Mouse (Mus musculus): ENCODE measurements around the gene Rcan2. TPM values are rescaled to one million over a fixed set of nuclear protein-coding genes. Genes with fewer than 3 reads are reported as not detected.

The Rcan2 gene
- polyA plus RNA-seq, 1 experiment from 2014 or later, result 5.9 TPM

GRCm38 (mm10) chr17:43832401-43833124 lies 31.4 kb downstream of the Rcan2 start:
- H3K9ac ChIP-seq, result no peak overlapping the region
- no peaks in the 10 kb centered on the region for H3K4me1 ChIP-seq
- no peak for ATAC-seq (ENCODE audit: insufficient number of reproducible peaks, low FRiP score, low TSS enrichment, low read depth)
- H3K27me3 ChIP-seq, result no peaks in the 10 kb centered on the region
- H3K9me3 ChIP-seq, result no peaks in the 10 kb centered on the region
- no peak overlapping the region for H3K4me3 ChIP-seq
- no peaks in the 10 kb centered on the region for H3K36me3 ChIP-seq
- H3K27ac ChIP-seq, result no peak overlapping the region
- H3K4me2 ChIP-seq, result no peak overlapping the region
- WGBS, result 76% methylated on average over 15 of the region's 15 CpGs

- Histone ChIP-seq H3K36me3 (no peaks in the 10 kb centered on the region), H3K4me2 (no peak overlapping the region), H3K27ac (no peak overlapping the region), H3K27me3 (no peaks in the 10 kb centered on the region), H3K4me3 (no peak overlapping the region), H3K9me3 (no peaks in the 10 kb centered on the region), H3K9ac (no peak overlapping the region), H3K4me1 (no peaks in the 10 kb centered on the region)
- no peak for ATAC-seq (ENCODE audit: insufficient number of reproducible peaks, low FRiP score, low TSS enrichment, low read depth)
- 85% methylated on average over 9 of the region's 9 CpGs for WGBS
These were observed 39.1 kb downstream of the Rcan2 start for GRCm38 (mm10) chr17:43840208-43840607.

- Histone ChIP-seq H3K36me3 (no peaks in the 10 kb centered on the region), H3K4me3 (no peak overlapping the region), H3K9ac (no peak overlapping the region), H3K4me2 (no peak overlapping the region), H3K4me1 (no peaks in the 10 kb centered on the region), H3K27ac (no peak overlapping the region), H3K9me3 (no peaks in the 10 kb centered on the region), H3K27me3 (no peaks in the 10 kb centered on the region)
- ATAC-seq (ENCODE audit: insufficient number of reproducible peaks, low FRiP score, low TSS enrichment, low read depth), result no peak
- 22% methylated on average over 2 of the region's 2 CpGs for WGBS
These were observed 45.6 kb downstream of the Rcan2 start for GRCm38 (mm10) chr17:43846714-43847113.

- Histone ChIP-seq H3K4me1 (no peaks in the 10 kb centered on the region), H3K9me3 (no peaks in the 10 kb centered on the region), H3K27me3 (no peaks in the 10 kb centered on the region), H3K4me3 (no peak overlapping the region), H3K36me3 (no peaks in the 10 kb centered on the region), H3K9ac (no peak overlapping the region), H3K27ac (no peak overlapping the region), H3K4me2 (no peak overlapping the region)
- 68% methylated on average over 3 of the region's 3 CpGs for WGBS
- ATAC-seq (ENCODE audit: insufficient number of reproducible peaks, low FRiP score, low TSS enrichment, low read depth), result no peak
These were observed 47.8 kb downstream of the Rcan2 start for GRCm38 (mm10) chr17:43848903-43849302.

- Histone ChIP-seq H3K4me2 (no peak overlapping the region), H3K4me3 (no peak overlapping the region), H3K27me3 (no peaks in the 10 kb centered on the region), H3K9me3 (no peaks in the 10 kb centered on the region), H3K4me1 (no peaks in the 10 kb centered on the region), H3K36me3 (no peaks in the 10 kb centered on the region), H3K9ac (no peak overlapping the region), H3K27ac (no peak overlapping the region)
- 78% methylated on average over 5 of the region's 5 CpGs for WGBS
- ATAC-seq (ENCODE audit: insufficient number of reproducible peaks, low FRiP score, low TSS enrichment, low read depth), result no peak
These were observed 54.0 kb downstream of the Rcan2 start for GRCm38 (mm10) chr17:43855132-43855531.

GRCm38 (mm10) chr17:43856081-43856480 lies 54.9 kb downstream of the Rcan2 start:
- 42% methylated on average over 4 of the region's 4 CpGs for WGBS
- Histone ChIP-seq H3K36me3 (no peaks in the 10 kb centered on the region), H3K27me3 (no peaks in the 10 kb centered on the region)

GRCm38 (mm10) chr17:43868808-43869207 lies 67.7 kb downstream of the Rcan2 start:
- Histone ChIP-seq H3K9me3 (no peaks in the 10 kb centered on the region), H3K4me3 (no peak overlapping the region), H3K9ac (no peak overlapping the region), H3K4me1 (no peaks in the 10 kb centered on the region), H3K36me3 (no peaks in the 10 kb centered on the region), H3K27ac (no peak overlapping the region), H3K27me3 (no peaks in the 10 kb centered on the region), H3K4me2 (no peak overlapping the region)
- no peak for ATAC-seq (ENCODE audit: insufficient number of reproducible peaks, low FRiP score, low TSS enrichment, low read depth)
- 88% methylated on average over 9 of the region's 9 CpGs for whole genome bisulfite sequencing

More at GRCm38 (mm10) chr17:43856081-43856480, 54.9 kb downstream of the Rcan2 start:
- Histone ChIP-seq H3K4me3 (no peak overlapping the region), H3K4me1 (no peaks in the 10 kb centered on the region), H3K9ac (no peak overlapping the region), H3K27ac (no peak overlapping the region), H3K9me3 (no peaks in the 10 kb centered on the region), H3K4me2 (no peak overlapping the region)
- no peak for ATAC-seq (ENCODE audit: insufficient number of reproducible peaks, low FRiP score, low TSS enrichment, low read depth)

- Histone ChIP-seq H3K27ac (no peak overlapping the region), H3K36me3 (no peaks in the 10 kb centered on the region), H3K4me1 (no peaks in the 10 kb centered on the region), H3K4me2 (no peak overlapping the region), H3K9ac (no peak overlapping the region), H3K27me3 (no peaks in the 10 kb centered on the region), H3K4me3 (no peak overlapping the region), H3K9me3 (no peaks in the 10 kb centered on the region)
- 15% methylated on average over 5 of the region's 5 CpGs for WGBS
- no peak for ATAC-seq (ENCODE audit: insufficient number of reproducible peaks, low FRiP score, low TSS enrichment, low read depth)
These were observed 68.5 kb downstream of the Rcan2 start for GRCm38 (mm10) chr17:43869677-43870076.

- Histone ChIP-seq H3K27ac (no peak overlapping the region), H3K9me3 (no peaks in the 10 kb centered on the region), H3K4me3 (no peak overlapping the region), H3K4me1 (no peaks in the 10 kb centered on the region), H3K9ac (no peak overlapping the region), H3K36me3 (no peaks in the 10 kb centered on the region), H3K27me3 (no peaks in the 10 kb centered on the region), H3K4me2 (no peak overlapping the region)
- no peak for ATAC-seq (ENCODE audit: insufficient number of reproducible peaks, low FRiP score, low TSS enrichment, low read depth)
- WGBS, result 75% methylated on average over 5 of the region's 5 CpGs
These were observed 73.3 kb downstream of the Rcan2 start for GRCm38 (mm10) chr17:43874417-43874816.

- Histone ChIP-seq H3K27ac (no peak overlapping the region), H3K27me3 (no peaks in the 10 kb centered on the region), H3K4me2 (no peak overlapping the region), H3K4me1 (no peaks in the 10 kb centered on the region), H3K36me3 (no peaks in the 10 kb centered on the region), H3K9ac (no peak overlapping the region), H3K9me3 (no peaks in the 10 kb centered on the region), H3K4me3 (no peak overlapping the region)
- 43% methylated on average over 2 of the region's 2 CpGs for WGBS
- ATAC-seq (ENCODE audit: insufficient number of reproducible peaks, low FRiP score, low TSS enrichment, low read depth), result no peak
These were observed 76.3 kb downstream of the Rcan2 start for GRCm38 (mm10) chr17:43877425-43877824.

GRCm38 (mm10) chr17:43883016-43883415 lies 81.9 kb downstream of the Rcan2 start:
- ATAC-seq (ENCODE audit: insufficient number of reproducible peaks, low FRiP score, low TSS enrichment, low read depth), result no peak
- no peaks in the 10 kb centered on the region for H3K36me3 ChIP-seq
- H3K4me3 ChIP-seq, result no peak overlapping the region
- no peak overlapping the region for H3K4me2 ChIP-seq
- no peak overlapping the region for H3K27ac ChIP-seq
- H3K9me3 ChIP-seq, result no peaks in the 10 kb centered on the region
- no peaks in the 10 kb centered on the region for H3K4me1 ChIP-seq
- no peaks in the 10 kb centered on the region for H3K27me3 ChIP-seq
- H3K9ac ChIP-seq, result no peak overlapping the region
- WGBS, result 10% methylated on average over 1 of the region's 1 CpGs

GRCm38 (mm10) chr17:43886262-43886661 lies 85.1 kb downstream of the Rcan2 start:
- Histone ChIP-seq H3K27ac (no peak overlapping the region), H3K4me1 (no peaks in the 10 kb centered on the region), H3K36me3 (no peaks in the 10 kb centered on the region), H3K9me3 (no peaks in the 10 kb centered on the region), H3K4me3 (no peak overlapping the region), H3K4me2 (no peak overlapping the region), H3K27me3 (no peaks in the 10 kb centered on the region), H3K9ac (no peak overlapping the region)
- ATAC-seq (ENCODE audit: insufficient number of reproducible peaks, low FRiP score, low TSS enrichment, low read depth), result no peak
- 41% methylated on average over 7 of the region's 7 CpGs for WGBS

GRCm38 (mm10) chr17:43887931-43888330 lies 86.8 kb downstream of the Rcan2 start:
- Histone ChIP-seq H3K9me3 (no peaks in the 10 kb centered on the region), H3K27me3 (no peaks in the 10 kb centered on the region), H3K27ac (no peak overlapping the region), H3K9ac (no peak overlapping the region), H3K4me2 (no peak overlapping the region), H3K4me1 (no peaks in the 10 kb centered on the region), H3K36me3 (no peaks in the 10 kb centered on the region), H3K4me3 (no peak overlapping the region)
- WGBS, result 74% methylated on average over 7 of the region's 7 CpGs
- ATAC-seq (ENCODE audit: insufficient number of reproducible peaks, low FRiP score, low TSS enrichment, low read depth), result no peak

Data from limb, embryonic 15.5 days (tissue).